Mouse (Mus musculus): ENCODE measurements around the gene Dsp.
A peak's percentile ranks its signal among the peaks of the same experiment; 100 is the strongest.

Gene Dsp

DNA sequence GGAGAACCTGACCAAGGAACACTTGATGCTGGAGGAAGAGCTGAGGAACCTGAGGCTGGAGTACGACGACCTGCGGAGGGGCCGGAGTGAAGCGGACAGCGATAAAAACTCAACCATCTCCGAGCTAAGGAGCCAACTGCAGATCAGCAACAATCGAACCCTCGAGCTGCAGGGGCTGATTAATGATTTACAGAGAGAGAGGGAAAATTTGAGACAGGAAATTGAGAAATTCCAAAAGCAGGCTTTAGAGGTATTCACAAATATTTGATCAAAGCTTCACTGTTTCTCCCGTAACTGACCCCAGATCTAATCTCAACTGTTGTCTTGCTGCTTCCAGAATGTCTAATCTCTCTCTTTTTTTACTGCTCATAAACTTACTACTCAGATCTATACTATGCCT, 42.3 kb downstream of the Dsp start:
- DNase-seq (ENCODE audit: low spot score in 2 of 2) = no peak

DNA sequence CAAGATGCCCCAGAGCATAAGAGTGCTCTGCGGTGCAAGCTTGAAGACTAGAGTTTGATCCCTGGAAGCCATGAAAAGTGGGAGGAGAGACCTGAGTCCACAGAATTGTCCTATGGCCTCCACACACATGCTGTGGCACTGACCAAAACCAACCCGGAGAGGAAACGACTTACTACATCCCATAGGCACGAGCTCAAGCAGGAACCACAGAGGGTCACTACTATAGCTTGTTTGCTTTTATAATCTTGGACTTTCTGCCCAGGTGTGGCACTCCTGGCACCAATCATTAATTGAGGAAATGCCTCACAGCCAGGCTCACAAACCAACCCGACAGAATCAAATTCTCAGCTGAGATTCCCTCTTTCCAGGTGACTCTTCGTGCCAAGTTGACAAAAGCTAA, 50.3 kb downstream of the Dsp start:
- DNase-seq (ENCODE audit: low spot score in 2 of 2) = no peak

DNA sequence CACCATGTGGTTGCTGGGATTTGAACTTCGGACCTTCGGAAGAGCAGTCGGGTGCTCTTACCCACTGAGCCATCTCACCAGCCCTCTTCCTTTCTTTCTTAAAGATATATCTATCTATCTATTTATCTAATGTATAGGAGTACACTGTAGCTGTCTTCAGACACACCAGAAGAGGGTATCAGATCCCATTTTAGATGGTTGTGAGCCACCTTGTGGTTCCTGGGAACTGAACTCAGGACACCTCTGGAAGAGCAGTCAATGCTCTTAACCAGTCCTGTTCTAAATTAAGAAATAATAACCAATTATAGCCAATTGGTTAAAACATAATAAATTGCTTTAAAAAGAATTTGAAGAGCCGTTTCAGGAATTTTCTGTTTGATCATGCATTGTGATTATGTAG, 53.1 kb downstream of the Dsp start:
- DNase-seq (ENCODE audit: low spot score in 2 of 2) = no peak

DNA sequence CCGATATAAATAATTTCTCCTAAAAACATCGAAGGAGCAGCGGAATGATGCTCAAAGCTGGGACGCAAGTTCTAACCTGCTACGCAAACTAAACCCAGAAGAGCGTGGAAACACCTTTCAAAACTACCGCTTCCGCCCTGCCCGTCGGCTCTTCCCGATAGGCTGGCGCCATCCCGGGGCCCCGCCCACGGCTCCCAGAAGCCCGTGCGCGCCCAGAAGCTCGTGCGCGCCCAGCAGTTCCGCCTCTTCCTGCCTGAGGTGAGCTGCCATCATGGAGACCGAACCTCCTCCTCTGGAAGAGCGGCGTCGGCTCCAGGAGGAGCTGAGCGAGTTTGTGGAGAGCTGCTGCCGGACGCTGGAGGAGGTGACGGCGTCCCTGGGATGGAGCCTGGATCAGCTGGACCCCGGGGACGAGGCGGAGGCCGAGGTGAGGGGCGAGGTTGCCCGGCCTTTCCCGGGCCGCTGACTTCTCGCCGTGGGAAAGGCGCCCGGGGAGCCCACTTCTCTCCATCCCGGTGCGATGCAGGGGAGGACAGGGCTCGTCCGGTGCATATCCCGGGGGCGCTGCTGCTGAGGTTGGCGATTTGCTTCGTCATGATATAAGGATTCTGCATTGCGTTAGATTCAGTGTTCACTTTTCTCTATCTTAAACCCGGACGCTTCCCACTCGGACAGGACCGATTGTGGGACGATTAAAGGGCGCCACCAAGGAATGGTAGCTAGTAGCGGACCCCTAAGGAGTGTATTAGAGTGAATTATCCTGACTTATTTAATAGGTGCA, 53.8 kb downstream of the Dsp start, which contains the start of gene Snrnp48:
Snrnp48 (plus strand) TSS at position 237 of the 781 bp plus-strand sequence.
- peak; percentile 74 to 85 for DNase-seq (ENCODE audit: low spot score in 2 of 2)

DNA sequence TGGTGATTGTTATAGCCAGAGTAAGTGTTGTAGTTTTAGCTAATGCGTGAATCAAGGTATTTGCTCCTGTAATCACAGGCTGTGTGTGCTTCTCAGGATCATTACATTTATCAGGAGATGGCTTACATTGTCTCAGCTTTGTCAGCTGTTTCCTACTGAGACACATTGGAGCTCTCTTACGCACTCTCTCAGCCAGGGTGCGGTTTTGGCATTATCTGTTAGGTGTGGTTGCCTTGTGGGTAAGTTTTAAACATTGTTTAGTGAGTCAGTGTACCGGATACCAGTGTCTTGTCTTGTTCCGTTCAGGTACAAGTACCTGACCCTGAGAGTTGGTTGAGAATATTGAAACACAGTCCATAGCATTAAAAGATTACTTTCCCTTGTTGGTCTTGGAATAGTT, 60.0 kb downstream of the Dsp start:
- no peak for DNase-seq (ENCODE audit: low spot score in 2 of 2)

DNA sequence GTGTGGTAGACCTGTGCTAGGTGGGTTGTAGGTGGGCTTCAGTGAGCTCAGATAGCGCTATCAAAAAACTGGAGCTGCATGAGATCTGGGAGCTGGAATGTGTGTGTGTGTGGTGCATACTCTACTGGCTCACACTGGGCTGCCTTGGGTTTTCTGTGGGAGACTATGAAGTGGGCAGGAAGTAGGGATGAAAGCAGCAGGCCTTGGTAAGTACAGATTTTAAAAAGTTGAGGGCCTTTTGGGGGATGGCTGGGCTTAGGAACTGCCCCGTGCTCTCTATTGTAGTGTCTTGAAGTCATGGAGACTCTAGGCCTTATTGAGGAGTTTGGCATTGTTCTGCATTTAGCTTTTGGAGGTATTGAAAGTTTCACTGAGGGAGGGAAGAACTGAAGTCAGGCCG, 67.6 kb downstream of the Dsp start:
- no peak for DNase-seq (ENCODE audit: low spot score in 2 of 2)

DNA sequence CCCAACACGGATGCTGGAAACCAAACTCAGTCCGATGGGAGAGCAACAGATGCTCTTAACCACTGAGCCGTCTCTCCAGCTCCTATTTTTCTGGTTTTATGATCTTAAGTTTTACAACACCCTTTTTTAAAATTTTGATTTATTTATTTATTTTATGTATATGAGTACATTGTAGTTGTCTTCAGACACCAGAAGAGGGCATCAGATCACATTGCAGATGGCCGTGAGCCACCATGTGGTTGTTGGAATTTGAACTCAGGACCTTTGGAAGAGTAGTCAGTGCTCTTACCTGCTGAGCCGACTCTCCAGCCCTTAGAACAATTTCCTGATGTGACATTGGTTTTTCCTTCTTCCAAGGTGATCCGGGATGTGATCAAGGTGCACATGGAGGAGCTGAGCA, 69.2 kb downstream of the Dsp start:
- DNase-seq (ENCODE audit: low spot score in 2 of 2) = no peak

DNA sequence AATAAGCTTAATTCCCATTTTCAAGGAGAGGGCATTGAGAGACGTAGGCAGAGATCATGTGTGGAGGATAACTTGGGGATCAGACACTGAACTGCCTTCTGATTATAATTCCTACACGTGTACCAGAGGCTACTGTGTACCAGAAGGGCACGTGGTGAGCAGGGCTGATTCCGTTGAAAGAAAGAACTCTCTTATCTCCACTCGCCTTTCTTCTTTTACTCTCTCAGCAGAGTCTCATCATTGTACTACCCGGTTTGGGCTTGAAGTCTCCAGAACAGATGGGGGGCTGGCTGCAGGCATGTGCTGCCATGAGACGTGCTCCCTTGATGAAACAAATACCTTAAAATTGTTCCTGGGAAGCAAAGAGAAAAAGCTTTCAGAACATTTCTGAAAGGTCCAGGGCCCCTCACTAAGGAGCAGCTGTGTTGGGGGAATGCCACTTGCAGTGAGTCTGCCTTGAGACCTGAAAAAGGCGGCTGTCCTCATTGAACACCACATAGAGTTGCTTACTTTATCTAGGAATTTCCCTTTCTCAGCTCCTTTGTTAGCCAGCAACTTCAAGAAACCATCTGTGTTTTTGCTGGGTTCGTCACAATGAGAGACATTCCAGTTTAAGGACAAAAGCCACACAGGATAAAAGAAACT, 79.2 kb downstream of the Dsp start:
- no peak for DNase-seq (ENCODE audit: low spot score in 2 of 2)

DNA sequence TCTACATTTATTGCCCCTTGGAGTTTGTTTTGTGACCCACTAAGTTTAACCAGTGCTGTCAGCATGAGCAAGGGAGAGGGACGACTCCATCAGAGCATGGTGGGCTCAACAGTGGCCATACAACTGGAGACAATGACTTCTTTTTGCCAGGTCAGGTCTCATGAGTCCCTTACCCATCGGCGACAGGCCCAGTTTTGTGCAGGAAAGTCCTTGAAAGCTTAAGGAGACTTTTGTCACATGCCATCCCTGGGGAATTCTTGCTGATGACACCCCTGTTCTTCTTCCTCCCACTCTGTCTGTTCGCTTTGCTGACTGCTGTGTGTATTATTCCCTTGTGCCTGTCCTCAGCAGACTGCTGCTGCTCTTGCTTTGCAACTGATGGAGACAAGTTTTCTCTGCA, 81.3 kb downstream of the Dsp start:
- no peak for DNase-seq (ENCODE audit: low spot score in 2 of 2)

DNA sequence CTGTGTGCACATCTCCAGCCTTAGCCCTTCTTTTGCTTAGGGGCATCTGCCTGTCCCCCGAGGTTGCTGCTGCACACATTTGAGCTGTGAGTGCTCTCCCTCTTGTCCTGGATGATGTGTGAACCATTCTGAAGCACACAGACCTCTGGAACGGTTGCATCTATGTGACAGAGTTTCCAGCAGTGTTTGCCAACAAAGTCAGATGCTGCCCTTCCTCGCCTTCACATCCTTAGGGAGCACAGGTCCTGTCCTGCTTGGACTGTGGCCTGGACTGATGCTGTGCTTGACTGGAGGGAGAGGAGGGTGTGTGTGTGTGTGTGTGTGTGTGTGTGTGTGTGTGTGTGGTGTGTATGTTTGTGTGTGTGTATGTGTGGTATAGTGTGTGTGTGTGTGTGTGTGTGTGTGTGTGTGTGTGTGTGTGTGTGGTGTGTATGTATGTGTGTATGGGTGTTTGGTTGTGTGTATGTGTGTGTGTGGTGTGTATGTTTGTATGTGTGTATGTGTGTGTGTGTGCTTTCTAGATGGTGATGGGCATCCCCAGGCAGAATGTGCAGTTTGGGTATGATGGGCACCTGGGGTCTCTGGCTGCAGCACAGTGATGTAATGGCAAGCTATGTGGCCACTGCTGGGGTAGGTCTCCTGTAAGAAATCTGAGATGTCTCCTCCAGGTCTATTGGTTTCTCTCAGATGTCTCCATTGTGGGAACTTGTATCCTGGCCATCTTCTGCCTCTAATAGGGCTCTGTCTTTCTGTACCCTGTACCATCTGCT, 81.9 kb downstream of the Dsp start:
- no peak for DNase-seq (ENCODE audit: low spot score in 2 of 2)

DNA sequence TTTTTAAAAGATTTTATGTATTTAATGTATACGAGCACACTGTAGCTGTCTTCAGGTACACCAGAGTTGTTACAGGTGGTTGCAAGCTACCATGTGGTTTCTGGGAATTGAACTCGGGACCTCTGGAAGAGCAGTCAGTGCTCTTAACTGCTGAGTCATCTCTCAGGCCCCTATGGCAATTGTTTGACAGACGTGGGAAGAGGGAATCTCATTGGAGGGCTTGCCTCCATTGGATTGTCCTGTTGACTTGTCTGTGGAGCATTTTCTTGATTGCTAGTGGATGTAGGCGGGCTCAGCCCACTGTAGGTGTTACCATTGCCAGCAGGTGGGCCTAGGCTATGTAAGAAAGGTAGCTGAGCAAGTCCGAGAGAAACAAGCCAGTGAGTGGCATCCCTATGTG, 83.6 kb downstream of the Dsp start:
- no peak for DNase-seq (ENCODE audit: low spot score in 2 of 2)

DNA sequence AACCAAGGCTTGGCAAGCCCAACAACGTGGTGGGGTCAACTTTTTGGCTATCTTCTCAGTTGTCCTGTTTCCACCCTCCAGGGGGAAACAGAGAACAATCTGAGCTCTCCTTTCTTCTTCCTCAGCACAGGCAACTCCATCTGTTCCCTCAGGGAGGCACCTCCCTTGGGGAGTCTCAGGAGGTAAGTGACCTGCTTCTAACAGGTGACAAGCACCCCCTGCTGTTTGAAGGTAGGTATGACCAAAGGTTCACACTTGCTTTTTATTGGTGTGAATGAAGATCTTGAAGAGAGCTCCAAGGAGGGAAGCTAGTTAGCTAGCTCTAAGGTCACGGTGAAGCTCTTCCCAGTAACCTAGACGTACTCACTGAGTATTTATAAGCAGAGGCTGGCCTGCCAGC, 84.3 kb downstream of the Dsp start:
- DNase-seq (ENCODE audit: low spot score in 2 of 2) = peak; percentile 4 to 15

DNA sequence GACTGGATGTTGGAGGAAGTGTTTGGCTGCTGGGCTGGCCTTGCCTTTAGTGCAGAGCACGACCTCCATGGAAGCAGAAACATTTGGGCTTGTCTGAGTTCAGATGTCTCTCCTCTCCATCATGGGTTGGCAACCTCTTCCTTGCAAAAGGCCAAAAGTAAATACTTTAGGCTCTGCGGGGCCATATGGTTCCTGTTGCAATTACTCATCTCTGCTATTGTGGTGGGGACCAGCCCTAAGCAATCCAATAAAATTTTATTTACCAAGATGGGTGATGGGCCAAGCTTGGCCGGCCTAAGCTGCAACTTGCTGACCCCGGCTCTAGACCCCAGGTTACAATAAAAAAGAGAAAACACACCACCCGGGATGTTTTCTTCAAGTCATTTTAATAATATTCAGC, 97.1 kb downstream of the Dsp start:
- DNase-seq (ENCODE audit: low spot score in 2 of 2) = no peak

Measured in thymus, postnatal 10 days (tissue).